Mouse (Mus musculus) urinary bladder, adult 18-20 months (tissue): ENCODE measurements around the gene Oxsr1.
A peak's percentile ranks its signal among the peaks of the same experiment; 100 is the strongest.
"Not testable (repeated sequence)": the region's sequence is repeated elsewhere in the genome, so short reads cannot be mapped to it uniquely, and the experiment has no call there.

Experiments
- DNase-seq, 2 experiments: peaks; one replicate each; pipeline ENCODE4 v3.0.0; 2022; ENCODE audit warnings: low spot score in 2 of 2, mixed read lengths in 2 of 2

Gene Oxsr1

DNA sequence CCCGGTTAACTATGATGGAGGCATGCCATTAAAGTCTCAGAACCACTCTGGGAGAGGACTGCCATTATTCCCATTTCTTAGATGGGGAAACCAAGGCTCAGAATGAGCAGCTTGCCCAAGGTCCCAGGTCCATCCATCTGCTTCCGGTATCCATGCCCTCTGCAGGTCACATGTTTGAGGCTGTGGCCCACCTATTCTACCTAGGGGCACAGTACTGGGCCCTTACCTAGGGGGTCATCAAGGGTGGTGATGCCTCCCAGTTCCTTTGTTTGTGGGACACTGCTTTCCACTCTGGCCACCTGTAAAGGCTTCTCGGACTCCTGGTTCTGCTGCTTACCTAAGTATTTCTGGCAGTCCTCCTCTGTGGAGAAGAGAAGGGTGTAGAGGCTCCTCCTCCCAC is 16.1 kb upstream of the Oxsr1 start:
- DNase-seq: no peak

DNA sequence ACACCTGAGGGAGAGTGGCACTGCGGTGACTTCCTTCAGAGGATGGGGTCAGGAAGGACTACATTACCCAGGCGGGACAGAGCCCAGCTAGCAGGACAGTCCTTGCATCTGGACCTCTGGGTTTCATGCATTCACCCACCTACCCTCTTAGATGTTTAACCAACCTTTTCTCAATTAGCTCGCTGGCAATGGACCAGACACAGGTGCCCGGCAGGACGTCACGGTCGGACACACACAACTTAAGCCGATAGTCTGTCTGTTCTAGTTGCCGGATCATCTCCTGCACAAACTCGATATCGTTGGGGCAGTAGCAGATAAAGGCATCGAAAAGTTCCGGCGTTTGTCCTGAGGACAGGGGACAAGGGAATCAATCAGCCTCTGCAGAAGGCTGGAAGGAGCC is 15.6 kb upstream of the Oxsr1 start:
- DNase-seq: no peak

DNA sequence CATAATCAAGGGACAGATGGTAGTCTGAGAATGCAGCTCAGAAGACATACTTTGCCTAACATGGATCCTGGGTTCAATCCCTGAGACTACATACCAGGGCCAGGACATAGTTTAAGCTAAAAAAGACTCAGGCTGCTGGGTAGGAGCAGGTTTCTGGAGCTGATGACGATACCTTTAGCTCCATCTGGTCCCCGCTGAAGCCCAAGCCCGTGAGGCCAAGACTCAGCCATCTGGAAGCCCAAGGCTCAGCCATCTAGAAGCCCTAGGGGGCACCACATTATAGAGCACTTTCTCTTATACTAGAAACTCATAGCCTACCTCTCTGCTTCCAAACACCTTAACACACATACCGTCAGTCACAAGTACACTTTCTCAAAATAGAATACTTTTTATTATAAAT is 13.3 kb upstream of the Oxsr1 start:
- DNase-seq: no peak

DNA sequence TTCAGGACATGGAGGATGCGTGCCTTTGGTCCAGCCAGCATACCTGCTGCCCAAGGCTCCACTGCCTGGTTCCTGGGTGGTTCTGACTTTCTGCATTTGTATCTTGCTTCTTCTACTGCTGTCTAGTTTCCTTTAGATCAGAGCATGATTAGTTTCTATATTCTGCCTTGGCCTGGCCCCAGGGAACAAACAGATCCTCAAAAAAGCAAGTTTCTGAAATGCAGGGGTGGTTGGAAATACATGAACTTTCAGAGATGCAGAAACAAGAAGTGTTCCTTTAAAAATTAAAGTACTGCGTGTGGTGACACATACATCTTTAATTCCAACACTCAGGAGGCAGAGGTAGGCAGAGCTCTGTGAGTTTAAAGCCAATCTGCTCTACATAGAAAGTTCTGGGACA is 12.6 kb upstream of the Oxsr1 start:
- no peak for DNase-seq

DNA sequence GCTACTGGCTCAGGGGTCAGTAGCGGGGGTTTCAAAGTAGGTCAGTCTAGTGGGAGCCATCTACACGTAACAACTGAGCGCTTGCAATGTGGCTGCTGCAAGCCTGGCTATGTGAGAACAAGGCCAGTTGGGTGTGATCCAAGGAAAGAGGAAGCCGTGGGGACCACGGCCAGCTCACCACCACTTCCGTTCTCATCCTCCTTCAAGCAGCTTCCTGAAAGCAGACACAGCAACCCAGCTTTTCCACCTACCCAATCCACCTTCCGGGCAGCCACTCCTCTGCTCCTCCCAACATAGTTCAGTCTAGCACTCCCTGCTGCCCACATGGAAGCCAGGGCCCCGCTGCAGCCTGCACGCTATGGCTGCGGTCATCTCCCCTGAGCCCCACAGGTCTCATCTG is 12.1 kb upstream of the Oxsr1 start:
- no peak for DNase-seq

DNA sequence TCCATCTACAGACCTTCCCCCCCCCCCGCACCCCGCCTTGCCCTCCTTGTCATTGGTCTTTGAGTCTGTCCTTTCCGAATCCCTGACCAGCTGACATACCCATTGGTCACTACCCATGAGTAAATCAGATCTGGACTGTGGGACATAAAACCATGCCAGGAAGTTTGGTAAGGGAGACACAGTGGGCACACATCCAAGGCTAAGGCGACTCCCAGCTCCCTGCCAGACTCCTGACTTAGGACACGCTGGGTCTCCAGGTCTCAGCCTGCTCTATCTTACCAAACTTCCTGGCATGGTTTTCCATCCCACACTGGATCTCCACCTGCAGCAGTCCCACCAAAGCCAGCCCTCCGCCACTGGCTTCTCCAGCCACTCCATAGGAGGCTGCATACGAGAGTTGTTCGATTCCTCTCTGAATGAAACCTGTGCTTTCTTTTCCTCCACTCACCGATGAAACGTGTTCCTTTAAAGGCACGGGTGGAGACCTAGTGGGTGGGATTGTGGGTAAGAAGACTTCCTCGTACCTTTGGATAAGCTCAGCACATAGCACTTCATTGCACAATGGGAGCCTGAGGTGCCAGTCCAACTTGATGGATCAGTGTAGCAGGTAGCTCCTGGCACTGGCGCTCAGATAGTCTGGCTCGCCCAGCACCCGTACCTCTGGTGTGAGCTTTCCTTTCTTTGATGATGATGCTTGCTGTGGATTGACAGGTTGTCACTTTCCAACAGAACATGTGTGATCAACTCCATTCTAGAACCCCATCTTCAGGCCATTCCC is 8.1 kb upstream of the Oxsr1 start:
- peak; percentile 22 to 45 for DNase-seq

DNA sequence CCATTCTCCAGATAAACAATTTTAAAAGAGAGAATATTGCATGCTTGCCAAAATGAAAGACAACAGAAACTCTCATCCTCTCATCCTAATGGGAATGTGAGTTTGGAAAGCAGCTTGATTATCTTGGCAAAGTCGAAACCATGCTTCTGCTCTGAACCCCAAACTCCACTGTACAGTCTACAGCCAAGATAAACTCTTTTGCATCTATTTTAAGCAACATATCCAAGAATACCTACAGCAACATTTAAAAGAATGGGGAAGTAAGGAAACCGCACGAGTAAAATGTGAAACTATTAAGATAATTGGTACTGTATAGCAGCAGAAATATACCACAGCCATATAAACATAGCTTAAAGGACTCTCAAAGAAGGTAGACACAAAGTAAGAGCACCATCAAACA is 6.3 kb upstream of the Oxsr1 start:
- no peak for DNase-seq

DNA sequence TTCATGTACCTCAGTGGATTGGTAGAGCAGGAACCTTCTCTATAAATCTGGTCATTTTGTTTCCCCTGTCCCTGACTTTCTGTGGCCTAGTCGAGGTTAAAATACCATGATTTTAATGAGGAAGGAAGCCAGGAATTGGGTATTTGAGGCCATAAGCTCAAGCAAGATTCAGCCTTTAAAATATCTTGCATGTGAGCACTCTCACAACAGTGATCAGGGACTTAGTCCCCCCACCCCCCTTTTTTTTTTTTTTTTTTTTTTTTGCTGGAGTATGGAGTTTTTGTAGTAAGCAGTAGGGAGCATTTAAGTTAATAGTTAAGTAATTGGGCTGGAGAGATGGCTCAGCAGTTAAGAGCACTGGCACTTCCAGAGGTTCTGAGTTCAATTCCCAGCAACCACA is 1.9 kb upstream of the Oxsr1 start:
- DNase-seq: no peak

DNA sequence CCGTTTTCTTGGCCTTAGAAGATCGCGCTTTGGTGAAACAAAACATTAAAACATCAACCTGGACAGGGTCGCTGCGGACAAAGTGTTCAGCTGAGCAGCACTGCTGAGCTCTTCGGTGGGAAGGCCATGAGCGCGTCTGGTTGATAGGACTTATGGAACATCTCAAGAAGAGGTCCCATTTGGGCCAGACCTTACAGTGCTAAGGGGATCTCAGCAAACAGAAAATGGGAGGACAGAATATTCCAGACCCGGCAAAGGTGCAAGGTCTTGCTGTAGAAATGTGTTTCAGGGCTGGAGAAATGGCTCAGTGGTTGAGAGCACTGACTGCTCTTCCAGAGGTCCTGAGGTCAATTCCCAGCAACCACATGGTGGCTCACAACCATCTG is 1.0 kb upstream of the Oxsr1 start:
- DNase-seq: no peak

DNA sequence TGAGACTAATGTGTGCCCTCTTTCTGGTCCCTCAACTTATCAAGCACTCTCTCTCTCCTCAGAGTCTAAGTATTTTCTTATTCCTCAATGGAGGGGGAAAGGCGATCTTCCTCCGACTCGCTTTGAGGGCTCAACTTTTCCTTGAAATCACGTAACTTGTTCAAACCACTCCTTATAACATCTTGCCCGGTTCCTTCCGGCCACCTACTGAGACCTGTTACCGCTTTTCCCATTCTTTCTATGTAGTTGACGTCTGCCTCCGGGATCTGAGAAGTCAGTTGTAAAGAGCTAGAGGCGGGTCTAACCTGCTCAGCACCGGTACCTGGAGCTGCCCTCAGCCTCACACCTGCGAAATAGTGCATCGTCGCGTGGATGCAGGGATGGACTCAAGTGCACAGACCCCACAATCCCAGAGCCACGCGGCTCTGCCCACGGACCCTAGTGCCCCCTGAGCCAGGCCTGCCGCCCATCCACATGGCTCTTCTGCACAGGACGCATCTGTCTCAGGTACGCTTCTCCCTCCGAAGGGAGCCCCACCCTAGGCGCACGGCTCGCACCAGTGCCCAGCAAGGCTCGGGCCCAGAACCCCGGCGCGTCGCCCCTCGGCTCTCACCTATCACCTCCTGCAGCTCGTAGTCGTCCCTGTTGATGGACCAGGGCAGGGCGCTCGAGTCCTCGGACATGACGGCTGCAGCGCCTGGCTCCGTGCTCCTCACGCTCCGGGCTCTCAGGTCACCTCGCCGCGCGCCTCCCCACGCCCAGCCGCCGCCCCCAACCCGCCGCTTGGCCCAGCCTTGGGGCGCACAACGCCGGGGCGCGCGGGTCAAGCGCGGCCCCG is 616 bp downstream of the Oxsr1 start:
- DNase-seq: no peak

DNA sequence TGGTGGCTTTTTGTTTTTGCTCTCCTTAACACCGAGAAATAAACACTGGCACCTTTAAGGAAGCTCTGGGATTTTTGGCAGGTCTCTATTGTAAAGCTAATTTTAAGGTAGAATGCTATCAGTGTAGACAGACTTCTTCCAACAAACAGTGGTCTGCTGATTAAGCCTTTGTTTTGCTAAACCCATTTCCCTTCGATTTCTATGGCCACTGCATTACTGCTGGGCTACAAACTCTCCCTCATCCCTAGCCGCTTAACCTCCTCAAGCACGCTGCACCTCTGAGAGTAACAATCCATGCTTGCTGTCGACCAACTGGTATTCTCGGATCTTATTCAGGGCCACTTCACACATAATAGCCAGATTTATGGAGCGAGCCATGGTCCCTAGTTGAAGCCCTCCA is 1.3 kb downstream of the Oxsr1 start:
- DNase-seq: no peak

DNA sequence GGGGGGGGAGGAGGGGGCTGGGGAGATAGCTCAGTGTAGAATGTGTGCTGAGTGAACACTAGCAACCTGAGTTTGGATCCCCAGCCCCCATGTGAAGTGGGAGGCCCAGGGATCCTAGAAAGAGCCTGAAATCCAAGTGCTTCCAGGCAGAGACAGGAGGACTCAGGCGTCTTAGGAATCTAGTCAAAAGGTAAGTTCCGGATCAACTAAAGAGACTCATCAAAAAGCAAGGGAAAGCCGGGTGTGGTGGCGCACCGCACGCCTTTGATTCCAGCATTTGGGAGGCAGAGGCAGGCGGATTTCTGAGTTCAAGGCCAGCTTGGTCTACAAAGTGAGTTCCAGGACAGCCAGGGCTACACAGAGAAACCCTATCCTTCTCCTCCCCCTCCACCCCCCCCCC is 1.8 kb downstream of the Oxsr1 start:
- DNase-seq: no peak

DNA sequence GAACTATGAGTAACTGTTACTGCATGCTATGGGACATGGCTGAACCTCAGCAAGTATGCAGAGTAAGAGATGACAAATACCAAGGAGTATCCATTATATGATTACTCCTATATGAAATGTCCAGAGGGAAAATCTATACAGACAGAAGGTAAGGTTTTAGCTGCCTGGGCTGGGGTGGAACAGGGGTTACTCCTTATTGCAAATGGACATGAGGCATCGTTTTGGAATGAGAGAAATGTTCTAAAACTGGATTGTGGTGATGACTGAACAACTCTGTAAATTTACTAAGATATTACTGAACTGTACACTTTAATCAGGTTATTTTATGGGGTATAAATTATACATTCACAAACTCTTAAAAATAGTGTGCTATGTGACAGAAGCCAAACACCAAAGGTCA is 3.3 kb downstream of the Oxsr1 start:
- no peak for DNase-seq

DNA sequence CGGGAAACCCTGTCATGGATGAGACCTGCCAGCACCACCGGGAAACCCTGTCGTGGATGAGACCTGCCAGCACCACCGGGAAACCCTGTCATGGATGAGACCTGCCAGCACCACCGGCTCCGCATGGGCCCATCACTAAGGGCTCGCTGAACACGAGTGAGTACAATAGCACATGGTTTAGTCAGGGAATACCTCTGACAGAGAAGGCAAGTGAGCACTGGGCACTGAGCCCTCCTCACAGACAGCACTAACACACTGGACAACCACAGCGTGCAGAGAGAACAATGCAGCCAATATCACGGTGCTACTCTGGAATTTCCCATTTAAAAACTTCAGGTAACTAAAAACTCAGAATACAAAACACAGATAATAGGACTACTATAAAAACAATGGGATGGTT is 9.1 kb downstream of the Oxsr1 start:
- DNase-seq: no peak

DNA sequence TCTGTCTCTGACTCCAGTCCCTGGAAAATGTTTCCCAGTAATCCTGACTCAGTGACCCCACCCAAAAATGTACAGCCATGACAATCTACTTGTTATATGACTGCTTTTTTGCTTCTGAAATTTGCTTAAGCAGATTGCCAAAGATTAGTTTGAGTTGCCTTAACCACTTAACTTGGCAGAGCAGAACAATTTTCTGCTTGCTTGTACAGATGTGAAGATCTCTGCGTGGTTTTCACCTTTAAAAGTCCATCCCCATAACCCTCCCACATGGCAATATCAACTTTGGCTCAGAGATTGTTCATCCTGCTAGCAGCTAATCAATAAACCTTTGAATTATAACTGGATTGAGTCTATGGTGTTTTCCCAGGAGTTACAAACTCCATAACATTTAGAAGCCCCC is 13.2 kb downstream of the Oxsr1 start:
- DNase-seq: no peak

DNA sequence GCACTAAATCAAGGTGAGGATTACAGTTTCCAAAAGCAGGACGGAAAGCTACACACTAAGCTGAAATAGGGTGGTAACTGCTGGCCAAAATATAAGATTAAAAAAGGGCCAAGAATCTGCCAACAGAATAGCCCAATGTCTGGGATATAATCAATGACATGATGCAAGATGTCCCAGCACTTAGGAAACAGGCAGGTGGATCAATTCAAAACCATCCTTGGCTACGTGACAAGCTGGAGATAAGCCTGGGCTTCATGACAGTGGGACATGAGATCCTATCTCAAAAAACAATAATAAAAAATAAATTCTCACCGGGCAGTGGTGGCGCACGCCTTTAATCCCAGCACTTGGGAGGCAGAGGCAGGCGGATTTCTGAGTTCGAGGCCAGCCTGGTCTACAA is 16.4 kb downstream of the Oxsr1 start:
- DNase-seq: no peak

DNA sequence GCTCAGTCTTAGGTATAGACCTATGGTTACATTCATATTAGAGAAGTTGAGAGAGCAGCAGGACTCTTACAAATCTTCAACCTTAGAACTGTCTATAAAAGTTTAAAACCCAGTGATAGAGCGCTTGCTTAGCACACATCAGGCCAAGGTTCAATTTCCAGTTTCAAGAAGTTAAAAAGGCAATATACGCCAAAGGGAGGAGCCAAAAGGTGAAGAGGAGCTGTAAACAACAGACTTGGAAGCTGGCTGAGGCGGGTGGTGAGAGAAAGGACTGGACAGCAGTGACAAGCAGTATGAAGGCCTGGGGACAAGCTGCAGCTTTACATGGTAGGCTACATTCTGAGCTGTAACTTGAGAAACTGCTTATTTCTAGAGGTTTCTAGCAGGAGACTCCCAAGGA is 23.7 kb downstream of the Oxsr1 start:
- DNase-seq: no peak

DNA sequence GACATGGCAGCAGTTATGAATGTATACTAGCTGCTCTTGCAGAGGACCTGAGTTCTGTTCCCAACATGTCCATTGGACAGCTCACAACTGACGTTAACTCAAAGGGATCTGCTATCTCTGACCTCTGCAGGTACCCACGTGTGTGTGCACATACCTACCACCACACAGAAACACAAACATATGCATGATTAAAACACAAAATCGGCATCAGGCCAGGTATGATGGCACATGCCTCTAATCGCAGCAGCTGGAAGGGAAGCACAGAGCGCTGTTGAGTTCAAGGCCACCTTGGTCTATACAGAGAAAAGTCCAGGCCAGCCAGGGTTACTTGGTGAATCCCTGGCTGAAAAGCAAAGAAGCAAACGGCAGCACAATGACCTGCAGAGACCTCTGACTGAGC is 24.5 kb downstream of the Oxsr1 start:
- DNase-seq: no peak

DNA sequence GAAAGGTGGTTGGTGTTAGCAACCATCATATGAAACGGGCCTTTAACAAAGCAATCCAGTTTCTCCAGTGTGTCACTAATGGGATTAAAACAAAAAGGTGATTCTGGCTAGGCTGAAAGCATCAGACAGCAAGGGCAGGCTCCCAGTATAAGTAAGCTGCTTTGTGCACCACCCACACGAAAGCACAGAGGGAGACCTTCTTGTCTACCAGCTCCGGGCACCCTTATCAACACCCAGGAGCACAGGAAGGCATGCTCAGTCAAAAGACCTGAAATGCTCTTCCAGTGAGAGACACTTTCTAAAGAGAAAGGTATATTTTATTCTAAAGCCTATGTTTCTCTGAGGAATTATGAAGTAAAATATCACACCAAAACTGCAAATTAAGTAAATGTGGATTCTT is 31.4 kb downstream of the Oxsr1 start:
- DNase-seq: no peak

DNA sequence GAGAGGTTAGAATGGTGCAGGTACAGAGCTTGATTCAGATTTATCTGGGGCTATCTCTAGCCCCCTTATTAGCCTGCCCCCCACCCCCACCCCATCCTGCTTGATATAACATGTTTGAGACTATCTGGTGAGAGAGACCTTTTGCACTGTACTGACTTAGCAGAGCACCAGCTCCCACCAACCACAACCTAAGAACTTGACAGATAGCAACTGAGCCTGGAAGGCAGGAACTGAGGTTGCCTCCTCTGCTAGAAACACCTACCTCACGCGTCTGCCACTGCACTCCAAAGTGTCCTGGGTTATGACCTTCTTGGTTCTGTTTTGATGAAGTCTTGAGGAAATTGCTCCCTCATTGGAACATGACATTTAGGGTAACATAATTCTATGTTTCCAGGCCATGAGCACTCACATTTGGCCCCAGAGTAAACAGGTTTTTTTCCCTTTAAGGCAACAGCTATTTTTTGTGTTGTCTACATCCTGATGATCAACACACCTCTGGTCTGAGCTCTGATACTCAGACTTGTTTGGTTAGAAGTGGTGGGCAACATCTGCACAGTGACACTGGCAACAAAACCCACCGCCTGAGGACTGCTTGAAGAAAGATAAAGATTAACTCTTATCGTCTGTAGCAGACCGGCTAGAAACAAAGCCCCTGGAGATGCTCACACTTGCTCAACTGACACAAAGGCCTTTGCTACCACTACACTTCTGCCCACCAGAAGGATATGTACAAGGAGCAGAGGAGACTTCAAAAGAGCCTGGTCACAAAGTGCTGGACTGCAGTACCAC is 41.1 kb downstream of the Oxsr1 start:
- DNase-seq: no peak

DNA sequence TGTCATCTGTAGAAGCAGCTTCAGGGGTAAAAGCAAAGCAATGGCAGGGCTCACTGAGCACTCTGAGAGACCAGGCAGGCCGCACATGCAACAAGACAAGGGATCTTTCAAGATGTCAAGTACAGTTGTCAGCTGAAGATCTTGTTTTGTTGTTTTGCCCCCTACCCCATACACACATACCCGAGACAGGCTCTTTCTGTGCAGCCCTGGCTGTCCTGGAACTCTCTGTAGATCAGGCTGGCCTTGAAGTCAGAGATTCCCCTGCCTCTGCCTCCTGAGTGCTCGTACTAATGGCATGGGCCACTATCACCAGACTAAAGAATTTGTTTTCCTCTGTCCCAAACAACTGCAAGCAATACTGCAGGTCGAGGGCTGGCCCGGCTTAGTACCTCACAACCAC is 44.2 kb downstream of the Oxsr1 start:
- DNase-seq: no peak

DNA sequence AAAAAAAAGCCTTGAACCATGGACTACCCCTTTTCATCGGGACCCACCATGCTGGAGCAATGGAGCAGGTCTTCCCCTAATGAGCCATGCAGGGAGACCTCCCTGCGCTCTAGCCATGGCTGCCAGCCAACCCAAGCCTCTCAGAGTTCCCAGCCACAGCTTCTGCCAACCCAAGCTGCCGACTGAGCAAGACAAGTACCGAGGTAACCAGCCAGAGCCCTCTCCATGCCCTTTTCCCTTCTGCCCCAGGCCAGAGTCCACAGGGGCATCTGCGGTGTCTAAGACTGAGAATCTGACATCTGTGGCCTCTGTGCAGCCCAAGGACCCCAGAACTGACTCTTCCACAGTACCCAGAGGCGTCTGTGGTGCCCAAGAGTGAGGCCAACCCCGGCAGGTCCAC is 45.9 kb downstream of the Oxsr1 start:
- DNase-seq: no peak

DNA sequence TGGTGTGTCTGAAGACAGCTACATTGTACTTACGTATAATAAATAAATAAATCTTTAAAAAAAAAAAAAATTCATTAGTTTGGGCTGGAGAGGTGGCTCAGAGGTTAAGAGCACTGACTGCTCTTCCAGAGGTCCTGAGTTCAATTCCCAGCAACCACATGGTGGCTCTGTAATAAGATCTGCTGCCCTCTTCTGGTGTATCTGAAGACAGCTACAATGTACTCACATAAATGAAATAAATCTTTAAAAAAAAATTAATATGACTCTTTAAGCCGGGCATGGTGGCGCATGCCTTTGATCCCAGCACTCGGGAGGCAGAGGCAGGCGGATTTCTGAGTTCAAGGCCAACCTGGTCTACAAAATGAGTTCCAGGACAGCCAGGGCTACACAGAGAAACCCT is 47.4 kb downstream of the Oxsr1 start:
- DNase-seq: not testable (repeated sequence)
